Mouse (Mus musculus) embryo, embryonic 10 days (tissue): ENCODE results near the gene Pigk.

ENCODE experiments used
- DNase-seq: peaks from one replicate; pipeline ENCODE4 v3.0.0-alpha.2; 2015; ENCODE audit warnings: low spot score

The Pigk gene

GRCm38 (mm10) chr3:152897196-152897595 lies 183.3 kb downstream of the Pigk start:
- DNase-seq: no peak

GRCm38 (mm10) chr3:152898906-152899305 lies 185.0 kb downstream of the Pigk start:
- DNase-seq: no peak

- no peak for DNase-seq
Measured at GRCm38 (mm10) chr3:152905026-152905425, 191.1 kb downstream of the Pigk start.

- DNase-seq: no peak
Measured at GRCm38 (mm10) chr3:152905800-152906199, 191.9 kb downstream of the Pigk start.

GRCm38 (mm10) chr3:152907087-152907486 lies 193.2 kb downstream of the Pigk start:
- DNase-seq: no peak

- no peak for DNase-seq
Measured at GRCm38 (mm10) chr3:152907683-152908082, 193.8 kb downstream of the Pigk start.

GRCm38 (mm10) chr3:152911578-152911977 lies 197.7 kb downstream of the Pigk start:
- DNase-seq: no peak

- DNase-seq: no peak
Measured at GRCm38 (mm10) chr3:152912216-152913101, 198.6 kb downstream of the Pigk start.

- DNase-seq: no peak
Measured at GRCm38 (mm10) chr3:152913150-152913549, 199.2 kb downstream of the Pigk start.

- DNase-seq: no peak
Measured at GRCm38 (mm10) chr3:152913625-152914024, 199.7 kb downstream of the Pigk start.

- no peak for DNase-seq
Measured at GRCm38 (mm10) chr3:152914376-152914775, 200.5 kb downstream of the Pigk start.

GRCm38 (mm10) chr3:152917579-152917978 lies 203.7 kb downstream of the Pigk start:
- no peak for DNase-seq

GRCm38 (mm10) chr3:152919101-152919500 lies 205.2 kb downstream of the Pigk start:
- no peak for DNase-seq

GRCm38 (mm10) chr3:152920365-152920764 lies 206.5 kb downstream of the Pigk start:
- no peak for DNase-seq

- DNase-seq: no peak
Measured at GRCm38 (mm10) chr3:152923530-152923929, 209.6 kb downstream of the Pigk start.

- DNase-seq: no peak
Measured at GRCm38 (mm10) chr3:152925364-152925763, 211.5 kb downstream of the Pigk start.

GRCm38 (mm10) chr3:152926166-152926565 lies 212.3 kb downstream of the Pigk start:
- no peak for DNase-seq

GRCm38 (mm10) chr3:152928287-152928975 lies 214.5 kb downstream of the Pigk start:
- peak; percentile 42 for DNase-seq

GRCm38 (mm10) chr3:152929256-152929787 lies 215.4 kb downstream of the Pigk start:
- DNase-seq: no peak

- DNase-seq: no peak
Measured at GRCm38 (mm10) chr3:152929788-152930281, 215.9 kb downstream of the Pigk start.

GRCm38 (mm10) chr3:152931354-152931753 lies 217.5 kb downstream of the Pigk start:
- no peak for DNase-seq

GRCm38 (mm10) chr3:152932096-152932495 lies 218.2 kb downstream of the Pigk start:
- no peak for DNase-seq

- DNase-seq: no peak
Measured at GRCm38 (mm10) chr3:152932544-152932943, 218.6 kb downstream of the Pigk start.
